Mouse (Mus musculus) monocyte, adult 2 months (primary cell): ENCODE data around the gene Poc1a.

Experiments used
- DNase-seq, 2 experiments: peaks; one replicate each; pipeline ENCODE4 v3.0.0; 2022; ENCODE audit warnings: low spot score in 2 of 2, low read depth in 1 of 2

The Poc1a gene

DNA sequence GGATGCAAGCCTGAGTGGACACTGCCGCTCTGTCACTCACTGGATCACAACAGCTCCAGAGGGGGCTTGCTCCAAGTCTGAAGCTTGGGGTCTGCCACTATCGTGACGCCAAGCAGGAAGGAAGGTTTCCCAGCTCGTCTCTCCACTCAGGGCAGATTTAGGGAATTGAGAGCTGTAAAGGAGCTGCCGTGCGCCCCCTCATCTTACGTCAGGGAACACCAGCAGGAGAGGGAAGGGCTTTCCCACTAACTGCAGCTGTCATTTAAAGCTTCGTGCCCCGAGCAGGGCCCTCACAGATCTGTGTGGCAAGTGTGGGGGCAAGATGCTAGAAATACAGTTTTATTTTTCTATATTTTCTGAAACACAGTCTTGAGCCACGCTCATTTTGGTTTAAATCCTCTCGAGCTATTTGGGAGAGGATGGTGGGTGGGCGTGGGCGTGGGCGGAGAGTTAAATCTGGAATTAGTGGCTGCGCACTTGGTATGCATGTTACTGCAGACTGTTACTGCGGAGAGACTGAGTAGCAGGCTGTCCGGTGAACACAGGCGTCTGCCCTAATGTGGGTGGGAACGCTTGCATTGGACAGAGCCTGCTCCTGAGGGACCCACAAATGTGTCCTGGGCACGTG is 19.4 kb downstream of the Poc1a start:
- no peak for DNase-seq

DNA sequence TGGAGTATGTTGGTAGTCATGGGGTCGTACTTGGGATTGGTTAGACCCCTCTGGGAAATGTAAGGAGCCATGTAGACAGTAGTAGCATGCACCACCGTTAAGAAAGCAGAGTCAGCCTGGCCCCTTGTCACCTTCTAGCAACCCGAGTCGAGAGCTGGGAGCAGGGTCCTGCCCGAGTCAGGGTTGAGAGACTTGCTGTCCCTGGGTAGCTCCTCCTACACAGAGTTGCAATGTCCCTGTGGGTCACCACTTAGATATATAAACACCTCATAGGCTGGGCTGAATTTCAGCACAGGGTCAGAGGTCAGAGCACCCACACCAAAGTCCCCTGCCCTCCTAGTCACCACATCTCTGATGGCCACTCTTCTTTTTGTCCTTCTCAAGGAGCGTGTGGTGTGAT is 20.1 kb downstream of the Poc1a start:
- no peak for DNase-seq

DNA sequence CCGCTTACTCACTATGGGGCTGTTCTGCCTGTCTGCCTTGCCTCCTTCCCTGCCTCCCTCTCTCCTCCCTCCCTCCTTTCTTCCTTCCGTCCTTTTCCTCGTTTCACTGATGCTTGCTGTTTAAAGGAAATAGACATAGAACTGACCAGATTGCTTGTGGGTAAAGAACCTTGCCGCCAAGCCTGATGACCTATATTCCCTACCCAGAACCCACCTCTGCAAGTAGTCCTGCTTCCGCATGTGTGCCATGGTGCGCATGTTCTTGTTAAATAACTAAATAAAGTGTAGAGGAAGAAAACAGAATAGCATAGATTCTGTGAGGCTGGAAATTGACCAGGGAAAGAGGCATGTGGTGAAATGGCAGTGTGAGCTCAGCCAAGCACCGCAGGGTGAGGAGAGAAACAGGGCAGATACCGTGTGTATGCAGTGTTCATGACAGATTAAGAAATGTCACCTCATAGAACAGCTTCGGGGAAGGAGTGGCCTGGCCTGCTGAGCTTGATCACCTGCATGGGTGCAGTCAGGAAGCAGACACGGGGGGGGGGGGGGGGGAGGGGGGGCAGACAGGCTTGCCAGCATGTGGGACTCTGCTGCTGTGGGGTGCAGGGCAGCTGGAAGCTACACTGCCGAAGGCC is 20.7 kb downstream of the Poc1a start:
- no peak for DNase-seq

DNA sequence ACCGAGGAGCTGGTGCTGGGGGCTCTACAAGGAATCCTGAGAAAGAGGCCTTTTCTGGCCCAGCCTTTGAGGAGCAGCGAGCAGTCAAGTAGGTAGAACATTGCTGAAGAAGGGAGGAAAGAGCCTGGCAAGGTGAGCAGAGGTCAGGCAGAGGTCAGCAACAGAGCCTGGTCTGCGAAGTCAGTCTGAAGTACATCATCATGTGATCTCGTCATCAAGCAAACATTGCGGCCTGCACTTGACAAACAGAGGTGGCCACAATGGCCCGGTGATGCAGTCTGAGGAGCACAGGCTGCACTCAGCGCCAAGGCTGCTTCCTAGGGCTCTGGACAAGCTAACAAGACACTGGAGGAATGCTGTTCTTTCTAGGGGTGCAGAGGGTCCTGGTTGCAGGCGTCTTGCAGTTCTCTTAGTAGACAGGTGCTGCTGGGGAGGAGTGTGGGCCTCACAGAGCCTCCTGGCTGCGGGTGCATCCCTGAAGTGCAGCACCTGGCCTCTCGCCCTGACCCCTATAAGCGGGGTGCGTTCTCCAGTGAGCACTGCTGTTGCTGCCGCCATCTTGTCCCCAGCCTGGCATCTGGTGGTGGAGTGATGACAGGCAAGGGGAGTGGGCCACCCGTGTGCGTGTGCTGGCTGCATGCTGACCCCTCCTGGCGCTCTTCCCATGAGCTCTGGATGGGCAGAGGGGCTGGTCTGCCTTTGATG is 21.7 kb downstream of the Poc1a start:
- DNase-seq = no peak

DNA sequence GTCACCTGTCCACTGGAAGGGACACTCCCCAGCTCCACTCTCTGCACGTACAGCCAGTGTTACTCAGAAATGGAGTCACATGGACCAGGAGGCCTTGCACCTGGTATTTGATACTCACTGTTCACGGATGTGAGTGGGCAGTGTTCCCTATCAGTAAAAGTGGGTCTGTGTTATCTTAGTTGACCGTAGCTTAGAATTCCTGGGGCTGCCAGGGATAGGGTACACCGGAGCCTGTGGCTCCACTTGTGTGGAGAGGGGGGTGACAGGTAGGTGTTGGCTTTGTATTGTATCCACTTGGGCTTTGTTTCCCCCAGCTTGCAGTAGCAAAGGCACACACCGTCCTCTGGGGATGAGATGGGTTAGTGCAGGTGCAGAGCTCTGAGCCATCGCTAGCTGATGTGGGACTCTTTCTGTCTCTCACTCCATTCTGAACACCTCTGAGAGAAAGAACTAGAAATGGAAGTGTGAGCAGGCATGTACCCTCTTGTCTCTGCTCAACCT is 22.6 kb downstream of the Poc1a start:
- DNase-seq = no peak

DNA sequence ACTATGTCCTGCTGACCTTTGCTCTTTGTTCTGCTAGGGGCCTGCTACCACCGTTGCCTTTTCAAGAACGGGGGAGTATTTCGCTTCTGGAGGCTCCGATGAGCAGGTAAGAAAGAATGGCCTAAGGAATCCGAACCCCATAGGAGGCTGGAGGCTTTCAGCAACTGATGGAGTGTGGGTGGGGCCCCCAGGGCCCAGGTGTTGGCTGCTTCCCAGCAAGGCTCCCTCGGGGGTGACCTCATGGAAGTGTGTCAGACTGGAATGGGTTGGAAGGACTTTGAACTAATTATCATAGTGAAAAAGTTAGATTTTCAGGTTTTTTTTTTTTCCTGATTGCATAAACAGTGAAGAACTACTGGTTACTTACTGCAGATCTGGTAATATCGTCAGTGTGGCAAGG is 24.4 kb downstream of the Poc1a start:
- no peak for DNase-seq

DNA sequence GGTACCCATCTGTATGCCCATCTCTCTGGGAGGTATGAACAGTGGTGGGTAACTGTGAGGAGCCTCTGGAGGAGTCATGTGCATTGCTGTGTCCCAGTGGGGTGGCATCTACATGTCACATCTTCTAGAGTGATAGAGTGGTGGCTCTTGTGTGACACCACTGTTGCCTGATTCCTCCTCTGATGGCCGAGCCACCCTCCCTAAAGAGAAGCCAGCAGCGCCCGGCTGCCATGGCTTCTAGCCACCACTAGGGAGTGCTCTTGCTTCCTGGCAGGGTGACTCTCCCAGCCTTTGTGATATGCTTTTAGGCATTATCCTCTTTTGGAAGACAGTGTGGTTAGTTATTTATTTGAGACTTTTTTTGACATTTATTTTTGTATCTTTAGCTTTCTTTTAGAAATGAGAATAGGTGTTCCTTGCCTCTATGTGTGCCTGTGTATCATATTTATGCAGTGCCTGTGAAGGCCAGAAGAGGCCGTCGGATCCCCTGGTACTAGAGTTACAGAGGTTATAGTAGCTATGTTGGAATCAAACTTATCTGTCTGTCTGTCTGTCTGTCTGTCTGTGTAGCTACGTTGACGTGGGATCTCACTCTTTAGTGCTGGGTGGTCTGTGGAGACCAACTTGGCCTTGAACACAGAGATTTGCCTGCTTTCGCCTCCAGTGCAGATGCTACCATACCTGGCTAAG is 25.9 kb downstream of the Poc1a start:
- DNase-seq = peak; percentile 23 to 53

DNA sequence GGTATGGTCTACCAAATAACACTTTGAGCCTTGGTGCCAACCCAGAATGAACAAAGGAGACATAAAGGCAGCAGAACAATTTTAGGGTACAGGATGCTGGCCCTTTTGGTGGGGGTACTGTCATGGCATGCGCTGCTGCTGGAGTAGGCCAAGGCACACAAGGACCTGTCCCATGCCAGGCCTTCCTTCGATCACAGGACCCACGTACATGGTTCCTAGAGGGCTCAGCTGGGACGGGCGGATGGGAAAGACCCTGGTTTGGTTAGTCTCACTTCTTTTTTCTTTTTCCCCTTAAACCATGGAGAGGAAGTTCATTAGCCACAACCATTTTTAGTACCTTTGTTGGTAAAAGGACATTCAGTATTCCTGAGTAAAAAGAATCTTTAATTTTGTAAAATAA is 27.3 kb downstream of the Poc1a start:
- no peak for DNase-seq

DNA sequence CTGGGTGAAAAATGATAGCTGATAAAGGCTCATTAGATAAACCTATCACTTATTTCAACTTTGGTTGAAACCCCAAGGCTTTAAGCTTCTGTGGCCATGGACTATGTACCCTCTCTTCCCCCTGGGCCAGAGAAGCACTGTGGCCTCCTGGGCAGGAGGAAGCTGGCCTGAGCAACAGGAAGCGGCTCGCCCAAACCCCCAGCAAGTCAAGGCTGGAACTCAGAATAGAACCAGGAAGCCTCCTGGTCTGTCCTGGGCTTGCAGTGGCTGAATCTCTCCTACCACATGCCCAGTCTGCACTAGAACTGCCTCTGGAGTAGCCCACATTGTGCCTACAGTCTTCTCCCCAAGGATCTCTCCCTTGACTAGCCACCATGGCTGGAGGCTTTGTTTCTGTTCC is 27.7 kb downstream of the Poc1a start:
- peak in 1 of 2 experiments; percentile 37 for DNase-seq

DNA sequence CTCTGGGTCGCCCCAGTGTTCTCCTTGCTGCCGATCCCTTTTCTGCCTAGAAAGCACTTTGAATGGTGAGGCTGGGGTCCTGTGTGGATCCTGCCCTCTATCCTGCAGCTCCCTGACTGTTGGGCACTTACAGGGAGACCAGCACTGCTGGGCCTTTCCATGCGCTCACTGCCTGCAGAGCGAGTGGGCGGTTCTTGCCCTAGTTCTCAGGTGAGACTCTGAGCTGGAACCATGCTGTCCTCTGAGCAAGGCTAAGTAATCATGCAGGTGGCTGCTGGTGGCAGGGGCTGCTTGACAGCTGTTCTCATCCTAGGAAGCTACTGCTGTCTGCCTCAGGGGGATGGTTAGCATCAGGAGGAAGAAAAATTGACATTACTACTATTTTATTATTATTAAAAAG is 28.1 kb downstream of the Poc1a start:
- DNase-seq = no peak

DNA sequence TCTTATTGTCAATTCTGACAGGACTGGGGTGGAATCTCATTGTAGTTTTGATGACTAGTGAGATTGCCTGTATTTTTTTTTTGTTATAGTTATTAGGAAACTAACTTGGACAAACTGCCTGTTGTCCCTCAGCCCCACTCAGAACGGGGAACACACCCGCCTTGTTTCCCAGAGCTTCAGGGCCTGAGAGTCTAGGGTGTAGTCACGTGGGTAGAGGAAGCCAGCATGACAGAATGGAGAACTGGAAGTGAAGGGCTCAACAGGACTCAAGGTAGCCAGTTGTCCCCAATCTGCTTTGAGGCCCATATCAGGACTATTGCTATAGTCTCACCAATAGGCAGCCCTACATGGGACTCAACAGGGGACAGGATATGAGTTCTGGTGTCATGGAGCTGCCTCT is 29.0 kb downstream of the Poc1a start:
- DNase-seq = no peak

DNA sequence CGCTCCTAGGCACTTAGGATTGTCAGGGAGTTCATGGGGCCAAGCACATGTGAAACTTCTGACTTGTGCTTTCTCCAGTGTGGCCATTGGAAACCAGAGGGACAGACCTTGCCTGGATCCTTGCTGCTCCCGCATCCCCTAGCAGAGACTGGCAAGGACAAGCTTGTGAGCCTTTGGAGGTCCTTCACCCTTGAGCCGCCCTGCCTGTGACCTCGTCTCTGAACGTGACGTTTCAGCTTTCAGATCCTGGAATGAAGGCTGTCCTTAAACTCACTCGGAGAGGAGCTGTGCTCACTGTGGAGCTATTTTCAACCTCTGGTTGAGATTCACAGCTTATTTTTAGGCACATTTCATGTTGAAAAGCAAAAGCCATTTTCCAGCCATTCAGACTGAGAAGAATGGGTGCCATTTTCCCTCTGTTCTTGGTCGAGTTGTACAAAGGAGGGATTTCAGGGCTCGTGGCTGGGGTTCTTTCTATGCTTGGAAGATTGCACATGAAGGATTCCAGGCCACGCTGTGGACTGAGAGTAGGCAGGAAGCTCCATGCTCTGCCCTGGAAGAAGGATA is 30.8 kb downstream of the Poc1a start:
- DNase-seq = no peak

DNA sequence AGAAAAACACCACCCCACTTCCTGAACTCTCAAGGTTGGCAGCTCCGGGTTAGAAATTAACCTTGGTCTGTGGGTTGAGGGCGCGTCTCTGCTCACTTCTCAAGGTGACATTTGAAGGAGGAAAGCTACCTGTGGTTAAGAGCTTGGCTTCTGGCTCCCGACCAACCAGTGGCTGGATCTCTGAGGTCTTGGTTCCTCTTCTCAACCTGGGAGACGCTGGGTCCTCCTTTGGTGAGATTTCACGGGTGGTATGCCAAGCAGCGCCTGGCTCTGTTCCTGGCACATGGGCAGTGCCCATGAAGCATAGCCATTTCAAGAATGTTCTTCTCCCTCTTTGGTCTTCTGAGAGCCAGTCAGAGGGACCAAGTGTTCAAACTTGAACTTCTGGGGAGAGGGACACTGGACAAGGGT is 32.1 kb downstream of the Poc1a start:
- DNase-seq = no peak

DNA sequence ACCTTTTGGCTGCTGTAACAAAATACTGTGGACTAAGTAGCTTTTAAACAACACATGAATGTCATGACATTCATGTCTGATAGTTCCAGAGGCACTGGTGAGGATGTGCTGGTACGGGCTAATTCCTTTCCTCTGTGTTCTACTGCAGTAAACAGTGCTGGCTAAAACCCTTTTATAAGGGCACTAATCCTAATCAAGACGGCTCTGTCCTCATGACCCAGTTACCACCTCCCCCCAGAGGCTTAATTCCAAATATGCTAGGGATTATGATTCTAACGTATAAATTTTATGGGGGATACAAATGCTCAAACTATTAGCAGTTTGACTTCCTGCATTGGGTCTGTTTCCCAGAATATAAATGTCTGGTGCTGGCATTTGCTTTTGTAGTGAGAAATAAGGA is 33.3 kb downstream of the Poc1a start:
- DNase-seq = no peak

DNA sequence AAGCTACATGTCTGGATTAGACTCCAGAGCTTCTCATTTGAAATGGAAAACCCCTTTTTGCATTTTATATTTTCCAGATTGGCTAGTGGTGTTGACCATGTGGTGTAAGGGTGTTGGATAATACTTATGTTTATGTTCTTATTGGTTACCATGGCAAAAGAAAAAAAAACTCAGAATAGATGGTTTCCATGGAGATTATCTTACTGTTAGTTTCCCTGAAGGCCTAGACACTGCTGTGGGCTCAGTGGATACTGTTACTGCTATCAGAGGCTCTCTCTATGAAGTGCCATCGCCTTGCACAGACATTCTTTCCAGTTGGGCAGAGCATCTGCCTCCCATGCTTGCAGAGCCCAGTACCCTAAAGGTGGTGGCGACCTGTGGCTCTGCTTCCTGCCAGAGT is 37.2 kb downstream of the Poc1a start:
- no peak for DNase-seq

DNA sequence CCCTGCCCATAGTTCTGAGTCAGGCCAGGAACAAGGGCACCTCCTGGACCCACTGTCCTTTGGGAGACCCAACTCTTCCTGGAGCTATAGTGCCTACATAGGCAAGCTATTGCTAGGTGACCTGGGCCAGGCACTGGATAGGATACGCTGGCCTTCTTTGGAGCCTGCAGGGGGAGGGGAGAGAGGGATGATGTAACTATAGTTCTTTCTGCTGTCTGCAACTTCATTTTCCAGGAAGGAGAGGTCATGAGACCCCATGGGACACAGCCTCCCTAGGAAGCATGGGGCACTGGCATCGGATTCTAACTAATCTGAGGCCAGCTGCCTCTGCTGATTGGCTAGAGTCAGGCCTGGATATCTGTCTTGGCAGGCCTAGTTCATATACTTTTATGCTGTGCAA is 38.2 kb downstream of the Poc1a start:
- no peak for DNase-seq

DNA sequence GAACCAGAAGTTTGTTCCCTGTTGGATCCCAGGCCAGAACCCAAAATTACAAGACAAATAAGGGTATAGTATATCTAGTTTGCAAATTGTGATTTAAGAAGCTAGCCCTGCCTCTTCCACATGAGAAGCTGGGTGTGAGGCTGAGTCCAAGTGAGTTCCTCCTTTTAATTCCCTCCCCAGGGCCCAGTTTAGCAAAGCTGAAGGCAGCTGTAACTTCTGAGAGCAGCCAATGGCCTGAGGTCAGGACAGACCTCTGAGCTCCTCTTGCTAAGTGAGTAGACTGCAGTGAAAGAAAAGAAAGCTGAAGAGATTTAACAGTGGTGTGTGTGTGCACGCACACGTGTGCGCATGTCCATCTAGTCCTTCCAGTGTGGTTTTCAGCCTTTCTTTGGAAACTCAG is 41.6 kb downstream of the Poc1a start:
- DNase-seq = no peak

DNA sequence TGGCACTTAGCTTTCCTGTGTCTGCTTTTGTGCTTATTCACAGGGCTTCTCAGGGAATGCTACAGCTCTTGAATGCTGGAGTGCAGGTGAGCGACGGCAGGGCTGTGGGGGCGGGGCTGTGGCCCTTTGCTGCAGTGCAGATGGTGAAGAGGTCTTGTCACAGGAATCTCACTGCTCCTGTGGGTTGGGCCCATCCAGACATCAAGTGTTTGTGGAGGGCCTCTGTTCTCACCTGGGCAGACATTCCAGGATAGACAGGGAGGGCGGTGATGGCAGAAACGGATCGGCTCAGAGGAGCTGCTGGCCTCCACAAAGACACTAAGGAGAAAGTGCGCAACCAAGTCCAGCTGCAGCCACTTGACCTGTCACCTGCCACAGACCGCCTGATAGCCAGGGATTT is 45.4 kb downstream of the Poc1a start:
- DNase-seq = no peak

DNA sequence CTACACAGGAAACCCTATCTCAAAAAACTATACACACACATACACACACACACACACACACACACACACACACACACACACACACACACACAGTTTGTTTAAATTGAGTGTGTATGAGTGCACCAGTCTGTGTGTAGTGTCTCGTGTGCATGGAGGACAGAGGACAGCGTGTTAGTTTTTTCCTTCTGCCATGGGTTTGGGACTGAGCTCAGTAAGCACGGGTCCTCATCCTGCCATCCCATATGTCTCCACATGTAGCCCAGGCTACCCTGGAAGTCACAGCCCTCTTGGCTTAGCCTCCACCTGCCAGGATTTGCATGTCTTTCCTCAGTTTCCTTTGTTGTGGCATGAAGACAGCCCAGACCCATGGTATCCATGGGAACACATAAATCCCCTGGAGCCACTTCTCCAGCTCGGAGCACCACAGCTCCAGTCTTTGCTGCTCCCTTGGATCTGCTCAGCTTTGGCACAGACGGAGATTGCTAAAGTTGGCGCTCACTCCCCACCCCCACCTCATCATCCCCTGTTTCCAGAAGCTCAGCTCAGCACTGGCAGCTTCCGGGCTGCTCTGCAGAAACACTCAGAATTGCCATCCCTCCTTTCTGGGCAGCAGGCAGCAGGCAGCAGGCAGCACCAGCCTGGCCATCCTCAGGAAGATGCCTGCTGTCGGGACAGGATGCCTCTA is 46.4 kb downstream of the Poc1a start:
- DNase-seq = no peak

DNA sequence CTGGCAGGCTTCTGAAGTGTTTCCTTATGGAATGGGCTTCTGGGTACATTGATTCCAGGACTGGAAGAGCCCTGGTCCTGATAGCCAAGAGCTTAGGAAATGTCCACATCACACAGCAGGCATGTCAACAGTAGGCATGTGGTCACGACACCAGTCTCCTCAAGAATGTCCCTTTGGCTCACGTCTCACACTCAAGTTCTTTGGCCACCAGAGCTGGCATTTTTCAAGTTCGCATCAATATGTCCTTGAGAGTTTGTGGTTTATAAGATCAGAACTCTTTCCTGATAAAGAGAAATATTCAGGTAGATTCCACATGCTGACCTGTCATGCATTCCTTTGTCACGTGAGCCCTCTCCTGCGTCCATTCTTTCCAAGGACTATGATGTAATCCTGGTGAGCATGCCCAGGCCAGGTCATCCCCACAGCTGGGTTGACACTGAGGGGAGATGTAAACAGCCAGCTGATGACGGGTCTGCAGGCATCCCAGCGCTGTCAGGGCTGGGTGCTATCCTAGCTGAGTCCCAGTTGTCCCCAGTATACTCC is 47.3 kb downstream of the Poc1a start:
- no peak for DNase-seq
